ENCODE assay signal across 18 mouse cellular contexts in the genomic region with DNA sequence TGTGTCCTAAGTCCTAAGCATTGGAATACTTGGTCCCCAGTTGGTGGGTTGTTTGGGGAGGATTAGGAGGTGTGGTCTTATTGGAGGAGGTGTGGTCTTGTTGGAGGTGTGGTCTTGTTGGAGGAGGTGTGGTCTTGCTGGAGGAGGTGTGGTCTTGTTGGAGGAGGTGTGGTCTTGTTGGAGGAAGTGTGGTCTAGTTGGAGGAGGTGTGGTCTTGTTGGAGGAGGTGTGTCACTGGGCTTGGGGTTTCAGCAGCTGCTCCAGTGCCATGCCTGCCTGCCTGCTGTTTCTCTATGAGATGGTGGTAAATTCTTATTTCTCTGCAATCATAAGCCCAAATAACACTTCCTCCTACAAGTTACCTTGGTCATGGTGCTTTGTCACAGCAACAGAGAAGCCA. TPM values are rescaled to one million over a fixed set of nuclear protein-coding genes. Genes with fewer than 3 reads are reported as not detected.
A peak's percentile ranks its signal among the peaks of the same experiment; 100 is the strongest.
DNase-seq lines count a peak whose midpoint lies in the region; ATAC-seq and TF ChIP-seq lines count a peak whose summit lies in the region.
"Had no signal": no experiment of that assay in that cellular context is flagged by ENCODE, and none has a peak within 500 bp of the region (broad histone marks: within the 10 kb centered on the region; RNA-seq: fewer than 3 reads in every experiment).

No protein-coding gene starts in this region.

- no peak overlapping the region for H3K4me3 ChIP-seq in liver, postnatal 0 days (ENCODE audit: low read depth, low read length)
- H3K4me3 ChIP-seq in CH12.LX (replicated peaks in 1 of 3; ENCODE audit: low read depth in 2 of 3, low read length in 2 of 3, poor library complexity in 1 of 3) = no peak overlapping the region
- no peak overlapping the region for H3K4me3 ChIP-seq in left cerebral cortex, adult 2 months
- H3K4me3 ChIP-seq: forebrain, embryonic 12.5 days; heart, embryonic 10.5 days; liver, embryonic 13.5 days; neural tube, embryonic 13.5 days had no signal

- H3K4me2 ChIP-seq in liver, postnatal 0 days (ENCODE audit: low read depth, low read length) = no peak overlapping the region
- no peak overlapping the region for H3K4me2 ChIP-seq in CH12.LX (ENCODE audit: insufficient read depth, low read depth, poor library complexity, severe bottlenecking)
- H3K4me2 ChIP-seq: forebrain, embryonic 12.5 days; hindbrain, embryonic 14.5 days; liver, embryonic 13.5 days; neural tube, embryonic 13.5 days had no signal

- DNase-seq in liver = peak; percentile 28
- DNase-seq in liver, postnatal 0 days = no peak
- DNase-seq in CH12.LX (ENCODE audit: extremely low read depth) = peak; percentile 45
- DNase-seq in induced T-regulatory cell, adult 2 months (ENCODE audit: low read depth) = peak; percentile 59
- DNase-seq in left cerebral cortex, postnatal 4 days = no peak
- no peak for DNase-seq in right cerebral cortex, postnatal 10 days (ENCODE audit: low spot score in 2 of 2)
- no peak for DNase-seq in left cerebral cortex, adult 2 months (ENCODE audit: extremely low spot score in 1 of 2, low spot score in 2 of 2)
- DNase-seq: gastrocnemius, postnatal 36 days; kidney, adult 8-10 months; kidney, postnatal 4 days; liver, embryonic 13.5 days; right cerebral cortex, postnatal 25 days; thymus, postnatal 25 days had no signal

- H3K27me3 ChIP-seq in liver, postnatal 0 days (ENCODE audit: insufficient read depth, low read length) = no peaks in the 10 kb centered on the region
- H3K27me3 ChIP-seq in CH12.LX (replicated peaks) = no peaks in the 10 kb centered on the region
- H3K27me3 ChIP-seq: forebrain, embryonic 12.5 days; liver, embryonic 13.5 days; neural tube, embryonic 13.5 days; Patski had no signal

- no peak for TF ChIP-seq CTCF in liver, postnatal 0 days (IDR thresholded peaks at IDR 0.05; ENCODE audit: low read depth)
- TF ChIP-seq CTCF in CH12.LX (conservative IDR thresholded peaks at IDR 0.05 in 1 of 2, IDR thresholded peaks at IDR 0.05 in 1 of 2; ENCODE audit: low read depth in 2 of 2, low read length in 2 of 2) = no peak
- TF ChIP-seq CTCF in left cerebral cortex, adult 2 months (IDR thresholded peaks at IDR 0.05) = no peak

- in situ Hi-C loops in CH12.LX (cut with MboI; ENCODE audit: low pct_ligation_motif_present, low pct_unique_long_range_greater_than_20kb, low sequenced_read_pairs) = no loop called here

- no peak overlapping the region for H3K9ac ChIP-seq in liver, postnatal 0 days (replicated peaks)
- no peak overlapping the region for H3K9ac ChIP-seq in CH12.LX (ENCODE audit: insufficient read depth, low read depth)
- H3K9ac ChIP-seq: forebrain, embryonic 12.5 days; hindbrain, embryonic 14.5 days; liver, embryonic 13.5 days; neural tube, embryonic 13.5 days had no signal

- no peaks in the 10 kb centered on the region for H3K9me3 ChIP-seq in liver, postnatal 0 days (ENCODE audit: low read length)
- peaks cover 11% of the 10 kb centered on the region for H3K9me3 ChIP-seq in CH12.LX (replicated peaks; ENCODE audit: low read length)
- H3K9me3 ChIP-seq: forebrain, embryonic 12.5 days; heart, embryonic 10.5 days; liver, embryonic 13.5 days; neural tube, embryonic 13.5 days had no signal

- no peak for TF ChIP-seq RAD21 in CH12.LX (IDR thresholded peaks at IDR 0.05; ENCODE audit: low read depth, low read length)

- H3K79me2 ChIP-seq in CH12.LX (replicated peaks; ENCODE audit: control insufficient read depth, extremely low read depth, insufficient read depth, poor library complexity, severe bottlenecking) = no peaks in the 10 kb centered on the region

- intact Hi-C loops in left cerebral cortex, postnatal 4 days (cut with DNase I) = no loop called here
- intact Hi-C loops in left cerebral cortex, adult 2 months (cut with DNase I) = no loop called here

- no peak for TF ChIP-seq POLR2A in CH12.LX (IDR thresholded peaks at IDR 0.05; ENCODE audit: low read depth, low read length)

- ATAC-seq in liver, postnatal 0 days = no peak
- ATAC-seq: Patski had no signal

- H3K27ac ChIP-seq in liver, postnatal 0 days (ENCODE audit: low read depth) = no peak overlapping the region
- H3K27ac ChIP-seq in CH12.LX (ENCODE audit: insufficient read depth, low read depth) = no peak overlapping the region
- no peak overlapping the region for H3K27ac ChIP-seq in left cerebral cortex, adult 2 months
- H3K27ac ChIP-seq: forebrain, embryonic 12.5 days; heart, embryonic 10.5 days; hindbrain, embryonic 14.5 days; liver, embryonic 13.5 days; neural tube, embryonic 13.5 days had no signal

- dilution Hi-C loops in CH12.LX (cut with MboI; ENCODE audit: extremely low pct_ligation_motif_present, extremely low pct_unique_long_range_greater_than_20kb, low sequenced_read_pairs) = no loop called here

- H3K4me1 ChIP-seq in liver, postnatal 0 days (ENCODE audit: insufficient read depth) = no peaks in the 10 kb centered on the region
- peaks cover 0 to 4% of the 10 kb centered on the region in 2 experiments; a peak in 1 of 4 replicates for H3K4me1 ChIP-seq in CH12.LX (ENCODE audit: control insufficient read depth in 1 of 2, insufficient read depth in 2 of 2)
- H3K4me1 ChIP-seq: forebrain, embryonic 12.5 days; neural tube, embryonic 13.5 days had no signal

- TF ChIP-seq EP300 in liver, postnatal 0 days (IDR thresholded peaks at IDR 0.05; ENCODE audit: low read depth) = no peak
- TF ChIP-seq EP300 in CH12.LX (IDR thresholded peaks at IDR 0.05; ENCODE audit: low read length) = no peak

- H3K36me3 ChIP-seq in liver, postnatal 0 days (replicated peaks; ENCODE audit: insufficient read depth, low read length) = peaks cover 13% of the 10 kb centered on the region
- H3K36me3 ChIP-seq in CH12.LX (replicated peaks in 1 of 2; ENCODE audit: control insufficient read depth in 1 of 2, insufficient read depth in 1 of 2, low read length in 1 of 2) = peaks cover 37 to 70% of the 10 kb centered on the region in 2 experiments
- H3K36me3 ChIP-seq: forebrain, embryonic 12.5 days; neural tube, embryonic 13.5 days had no signal

TF ChIP-seq in CH12.LX, 34 proteins besides CTCF, POLR2A, EP300 and RAD21:
- no peak for TF ChIP-seq CHD2 (IDR thresholded peaks at IDR 0.05; ENCODE audit: low read length)
- no peak for TF ChIP-seq GABPA (IDR thresholded peaks at IDR 0.05; ENCODE audit: insufficient replicate concordance, low read depth, low read length)
- no peak for TF ChIP-seq BHLHE40 (IDR thresholded peaks at IDR 0.05; ENCODE audit: low read depth, low read length)
- no peak for TF ChIP-seq E2F4 (IDR thresholded peaks at IDR 0.05; ENCODE audit: insufficient replicate concordance, low read depth, low read length)
- no peak for TF ChIP-seq MAX (IDR thresholded peaks at IDR 0.05; ENCODE audit: low read length)

RNA-seq across cellular contexts. Expression of gene Rd3, which starts 21.9 kb away (rescaled TPM):
- 0.09 and 0.12 TPM in 2 replicates for polyA plus RNA-seq in liver, postnatal 0 days (2015; fragmentation: Nextera tagmentation; extraction: Ambion mirVana)
- 0.25 and 0.29 TPM in 2 replicates for total RNA-seq in CH12.LX (2012; rRNA removed)
- total RNA-seq in CH12.LX (2014; rRNA removed) = 0.47 and 0.58 TPM in 2 replicates
- 0.44 and 0.55 TPM in 2 replicates for polyA plus RNA-seq in CH12.LX (2012; ENCODE audit: insufficient read length, low read depth)
- under 1 TPM; 0.56 TPM for total RNA-seq in left cerebral cortex, postnatal 4 days (2021)
- total RNA-seq in left cerebral cortex, adult 2 months (2021) = under 1 TPM; 0.18 to 0.21 TPM

Comparison
In these comparisons a context has a peak if more than half of its experiments do, and no peak if none do; other contexts are left out.
1. DNase-seq: peak in liver (single experiment), CH12.LX (single experiment) and induced T-regulatory cell, adult 2 months (single experiment); none in liver, postnatal 0 days (single experiment), left cerebral cortex, postnatal 4 days (single experiment), right cerebral cortex, postnatal 10 days (0 of 2) and left cerebral cortex, adult 2 months (0 of 2).